Mouse (Mus musculus) myocyte (in vitro differentiated cells): ENCODE measurements around the gene Dixdc1. TPM values are rescaled to one million over a fixed set of nuclear protein-coding genes. Genes with fewer than 3 reads are reported as not detected.

Experiments
- H3K27me3 ChIP-seq: one replicate; pipeline ENCODE4 v1.6.1; 2011; ENCODE audit not compliant: control insufficient read depth, insufficient read depth, insufficient read length
- H3K36me3 ChIP-seq: one replicate; pipeline ENCODE4 v1.6.1; 2011; ENCODE audit not compliant: control insufficient read depth, insufficient read depth
- H3K4me2 ChIP-seq: one replicate; pipeline ENCODE4 v1.6.1; 2011; ENCODE audit warnings: low read depth, control low read depth
- H3K4me3 ChIP-seq: one replicate; pipeline ENCODE4 v1.5.1; 2011; ENCODE audit warnings: mild to moderate bottlenecking, control low read depth, moderate library complexity
- H3K79me2 ChIP-seq: one replicate; pipeline ENCODE4 v1.6.1; 2011; ENCODE audit not compliant: control insufficient read depth, insufficient read depth
- H3ac ChIP-seq: one replicate; pipeline ENCODE4 v1.6.1; 2011; ENCODE audit not compliant: control insufficient read depth, insufficient read length
- CEBPB ChIP-seq: IDR thresholded peaks from 2 replicates; pipeline ENCODE4 v1.6.1; 2011; ENCODE audit warnings: mild to moderate bottlenecking, moderate library complexity; ENCODE audit not compliant: poor library complexity, insufficient read depth, severe bottlenecking
- E2F4 ChIP-seq: IDR thresholded peaks from one replicate; pipeline ENCODE4 v1.6.1; 2011; ENCODE audit warnings: mild to moderate bottlenecking, control low read depth, moderate library complexity; ENCODE audit not compliant: insufficient read depth
- MAX ChIP-seq: IDR thresholded peaks from one replicate; pipeline ENCODE4 v1.6.1; 2011; ENCODE audit warnings: low read depth, mild to moderate bottlenecking, control low read depth
- MYOD1 ChIP-seq, 3 experiments: IDR thresholded peaks; one replicate each; pipeline ENCODE4 v1.6.1; 2011; ENCODE audit warnings: control low read depth in 2 of 3, low read depth in 2 of 3, mild to moderate bottlenecking in 2 of 3, moderate library complexity in 1 of 3; ENCODE audit not compliant: insufficient read length in 2 of 3, control insufficient read depth in 1 of 3
- MYOG ChIP-seq, 3 experiments: IDR thresholded peaks; one replicate each; pipeline ENCODE4 v1.6.1; 2011; ENCODE audit warnings: control low read depth in 2 of 3, low read depth in 2 of 3, mild to moderate bottlenecking in 2 of 3; ENCODE audit not compliant: insufficient read length in 2 of 3, control insufficient read depth in 1 of 3, insufficient read depth in 1 of 3
- POLR2A ChIP-seq: IDR thresholded peaks from one replicate; pipeline ENCODE4 v1.6.1; 2011; ENCODE audit warnings: low read depth, mild to moderate bottlenecking, control low read depth, moderate library complexity; ENCODE audit not compliant: insufficient read length
- POLR2AphosphoS2 ChIP-seq: IDR thresholded peaks from one replicate; pipeline ENCODE4 v1.6.1; 2011; ENCODE audit warnings: low read depth, control low read depth; ENCODE audit not compliant: insufficient read length
- REST ChIP-seq: IDR thresholded peaks from one replicate; pipeline ENCODE4 v1.6.1; 2011; ENCODE audit warnings: mild to moderate bottlenecking, control low read depth, moderate library complexity; ENCODE audit not compliant: insufficient read depth, insufficient read length
- SRF ChIP-seq: IDR thresholded peaks from one replicate; pipeline ENCODE4 v1.6.1; 2011; ENCODE audit warnings: low read depth; ENCODE audit not compliant: control insufficient read depth, insufficient read length
- TCF12 ChIP-seq: IDR thresholded peaks from one replicate; pipeline ENCODE4 v1.6.1; 2011; ENCODE audit warnings: mild to moderate bottlenecking, control low read depth; ENCODE audit not compliant: poor library complexity, insufficient read depth, severe bottlenecking
- TCF3 ChIP-seq: IDR thresholded peaks from one replicate; pipeline ENCODE4 v1.6.1; 2011; ENCODE audit warnings: low read depth, control low read depth; ENCODE audit not compliant: insufficient read length
- USF1 ChIP-seq: IDR thresholded peaks from one replicate; pipeline ENCODE4 v1.6.1; 2011; ENCODE audit warnings: low read depth, mild to moderate bottlenecking, control low read depth, moderate library complexity
- polyA plus RNA-seq: library from polyadenylated mRNA; unstranded; fragments of >200 nt; fragmentation: generic; extraction: Trizol; gene quantifications from one replicate; pipeline ENCODE4 v1.2.1, GENCODE M21; 2012; ENCODE audit warnings: missing spikeins

Gene Dixdc1
- polyA plus RNA-seq, 1 experiment, result 1.1 TPM

DNA sequence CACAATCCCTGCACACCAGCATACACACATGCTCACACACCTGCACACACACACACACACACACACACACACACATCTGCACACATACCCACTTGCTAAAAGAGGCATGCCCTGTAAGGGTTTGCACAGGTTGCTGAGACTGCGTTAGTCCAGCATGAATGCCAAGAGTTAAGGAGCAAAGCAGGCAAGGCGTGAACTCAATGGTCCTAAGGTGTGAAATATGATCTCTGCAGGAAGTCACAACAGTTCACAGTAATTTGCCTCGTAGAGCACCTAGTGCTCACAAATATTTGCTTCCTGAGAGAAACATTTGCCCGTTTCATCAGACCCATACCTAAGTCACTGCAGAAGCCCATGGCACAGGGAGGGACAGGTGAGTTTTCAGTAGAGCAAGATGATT, 25.1 kb downstream of the Dixdc1 start:
- Histone ChIP-seq H3K79me2 (no peaks in the 10 kb centered on the region), H3K36me3 (no peaks in the 10 kb centered on the region), H3K4me2 (no peak overlapping the region), H3K27me3 (no peaks in the 10 kb centered on the region), H3K4me3 (no peak overlapping the region), H3ac (no peak overlapping the region)
- TF ChIP-seq MYOG (IDR thresholded peaks at IDR 0.05; ENCODE audit: control insufficient read depth in 1 of 3, insufficient read depth in 1 of 3, insufficient read length in 2 of 3, low read depth in 2 of 3), result no peak
- no peak for TF ChIP-seq MAX
- no peak for TF ChIP-seq USF1
- TF ChIP-seq POLR2AphosphoS2, result no peak
- no peak for TF ChIP-seq TCF3
- TF ChIP-seq E2F4, result no peak
- TF ChIP-seq REST, result no peak
- no peak for TF ChIP-seq CEBPB

GRCm38 (mm10) chr9:50711337-50711736, 28.0 kb downstream of the Dixdc1 start:
- no peak for TF ChIP-seq POLR2A
- TF ChIP-seq MAX, result no peak
- TF ChIP-seq CEBPB, result no peak
- no peak for TF ChIP-seq MYOG (IDR thresholded peaks at IDR 0.05; ENCODE audit: control insufficient read depth in 1 of 3, insufficient read depth in 1 of 3, insufficient read length in 2 of 3, low read depth in 2 of 3)
- no peak for TF ChIP-seq SRF
- no peak for TF ChIP-seq REST
- no peak for TF ChIP-seq POLR2AphosphoS2
- TF ChIP-seq TCF3, result no peak
- TF ChIP-seq E2F4, result no peak
- TF ChIP-seq MYOD1 (IDR thresholded peaks at IDR 0.05; ENCODE audit: control insufficient read depth in 1 of 3, insufficient read length in 2 of 3, low read depth in 2 of 3), result no peak
- no peak overlapping the region for H3K4me3 ChIP-seq
- H3K79me2 ChIP-seq, result no peaks in the 10 kb centered on the region
- H3K4me2 ChIP-seq, result no peak overlapping the region
- H3K27me3 ChIP-seq, result no peaks in the 10 kb centered on the region
- H3K36me3 ChIP-seq, result no peaks in the 10 kb centered on the region
- H3ac ChIP-seq, result no peak overlapping the region

GRCm38 (mm10) chr9:50709108-50709507, 30.2 kb downstream of the Dixdc1 start:
- H3K4me3 ChIP-seq, result no peak overlapping the region
- H3K4me2 ChIP-seq, result no peak overlapping the region
- no peak overlapping the region for H3ac ChIP-seq
- no peak for TF ChIP-seq REST
- TF ChIP-seq POLR2A, result no peak
- TF ChIP-seq E2F4, result no peak
- no peak for TF ChIP-seq MAX
- no peak for TF ChIP-seq USF1
- no peak for TF ChIP-seq CEBPB
- TF ChIP-seq MYOD1 (IDR thresholded peaks at IDR 0.05; ENCODE audit: control insufficient read depth in 1 of 3, insufficient read length in 2 of 3, low read depth in 2 of 3), result no peak
- TF ChIP-seq TCF3, result no peak
- no peak for TF ChIP-seq SRF
- TF ChIP-seq TCF12, result no peak
- H3K79me2 ChIP-seq, result no peaks in the 10 kb centered on the region
- H3K27me3 ChIP-seq, result no peaks in the 10 kb centered on the region
- no peaks in the 10 kb centered on the region for H3K36me3 ChIP-seq

- no peak for TF ChIP-seq USF1
- no peak for TF ChIP-seq MYOD1 (IDR thresholded peaks at IDR 0.05; ENCODE audit: control insufficient read depth in 1 of 3, insufficient read length in 2 of 3, low read depth in 2 of 3)
- TF ChIP-seq POLR2A, result no peak
- TF ChIP-seq TCF3, result no peak
- no peak for TF ChIP-seq MYOG (IDR thresholded peaks at IDR 0.05; ENCODE audit: control insufficient read depth in 1 of 3, insufficient read depth in 1 of 3, insufficient read length in 2 of 3, low read depth in 2 of 3)
- TF ChIP-seq REST, result no peak
- TF ChIP-seq CEBPB, result no peak
- TF ChIP-seq POLR2AphosphoS2, result no peak
- TF ChIP-seq TCF12, result no peak
- TF ChIP-seq SRF, result no peak
- TF ChIP-seq MAX, result no peak
- no peak for TF ChIP-seq E2F4
- H3ac ChIP-seq, result no peak overlapping the region
- H3K79me2 ChIP-seq, result no peaks in the 10 kb centered on the region
- no peak overlapping the region for H3K4me3 ChIP-seq
- H3K4me2 ChIP-seq, result no peak overlapping the region
- no peaks in the 10 kb centered on the region for H3K27me3 ChIP-seq
- no peaks in the 10 kb centered on the region for H3K36me3 ChIP-seq
Measured at GRCm38 (mm10) chr9:50704907-50705306, 34.4 kb downstream of the Dixdc1 start.

DNA sequence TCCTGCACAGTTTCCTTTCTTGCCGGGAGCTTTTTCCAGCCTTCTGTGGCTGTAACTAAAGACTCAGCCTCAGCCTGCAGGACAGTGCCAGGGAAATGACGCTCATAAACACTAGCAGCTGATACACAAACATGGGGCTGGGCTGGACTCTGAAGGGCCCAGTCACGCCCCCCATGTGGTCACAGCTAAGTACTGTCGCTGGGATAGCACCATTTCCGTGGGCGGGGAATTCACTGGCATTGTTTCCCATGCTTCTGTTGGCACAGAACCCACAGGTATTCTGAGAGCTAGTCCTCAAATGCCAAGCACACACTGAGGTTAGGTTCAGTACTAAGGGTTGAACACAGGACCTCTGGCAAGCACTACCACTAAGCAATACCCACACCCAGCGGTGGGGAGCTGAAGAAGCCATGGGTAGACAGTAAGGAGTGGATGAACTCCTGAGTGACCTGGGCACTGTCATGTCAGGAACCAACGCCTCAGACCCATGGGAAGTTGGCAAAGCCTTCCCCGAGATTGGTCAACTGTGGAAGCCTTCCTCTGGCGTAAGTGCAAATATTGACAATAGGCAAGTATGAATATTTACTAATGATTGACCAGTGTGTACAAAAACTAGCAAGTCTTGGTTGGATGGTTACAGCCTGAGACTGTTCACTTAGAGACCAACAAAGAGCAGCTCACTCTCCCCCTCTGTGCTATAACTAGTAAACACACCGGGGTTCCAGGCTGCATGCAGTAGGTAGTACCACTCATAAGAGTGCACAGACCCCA, 38.2 kb downstream of the Dixdc1 start:
- no peak overlapping the region for H3ac ChIP-seq
- H3K4me3 ChIP-seq, result no peak overlapping the region
- no peaks in the 10 kb centered on the region for H3K36me3 ChIP-seq
- peak overlapping the region; percentile 53 for H3K4me2 ChIP-seq
- TF ChIP-seq USF1, result no peak
- TF ChIP-seq TCF3, result no peak
- TF ChIP-seq E2F4, result no peak
- no peak for TF ChIP-seq REST
- TF ChIP-seq SRF, result no peak
- no peak for TF ChIP-seq POLR2A
- no peak for TF ChIP-seq CEBPB
- TF ChIP-seq MYOG (IDR thresholded peaks at IDR 0.05; ENCODE audit: control insufficient read depth in 1 of 3, insufficient read depth in 1 of 3, insufficient read length in 2 of 3, low read depth in 2 of 3), result peak in 1 of 3 experiments; percentile 43
- TF ChIP-seq MYOD1 (IDR thresholded peaks at IDR 0.05; ENCODE audit: control insufficient read depth in 1 of 3, insufficient read length in 2 of 3, low read depth in 2 of 3), result peak in 1 of 3 experiments; percentile 30
- no peak for TF ChIP-seq POLR2AphosphoS2
- TF ChIP-seq TCF12, result no peak
- TF ChIP-seq MAX, result no peak
- H3K27me3 ChIP-seq, result no peaks in the 10 kb centered on the region
- no peaks in the 10 kb centered on the region for H3K79me2 ChIP-seq
